Mouse (Mus musculus) CH12F3 (cell line): ENCODE data around the gene Zfp982.
"Not testable (repeated sequence)": the region's sequence is repeated elsewhere in the genome, so short reads cannot be mapped to it uniquely, and the experiment has no call there.

Experiments
- in situ Hi-C: fragments of 300-500 bp; cut with MboI; formaldehyde crosslinking; loops from 2 replicates; pipeline ENCODE4 v1.14.3; 2020; ENCODE audit warnings: low sequenced_read_pairs

The Zfp982 gene

GRCm38 (mm10) chr4:147492117-147492516 is at the start of gene Zfp982:
Gene Zfp982 (plus strand): TSS chr4:147492417.
- in situ Hi-C loops = not testable (repeated sequence)

GRCm38 (mm10) chr4:147442649-147443553 is 49.3 kb upstream of the Zfp982 start:
- in situ Hi-C loops = not testable (repeated sequence)

GRCm38 (mm10) chr4:147443554-147443927 is 48.7 kb upstream of the Zfp982 start:
- in situ Hi-C loops = not testable (repeated sequence)

GRCm38 (mm10) chr4:147445371-147445770 is 46.8 kb upstream of the Zfp982 start:
- in situ Hi-C loops = not testable (repeated sequence)

- in situ Hi-C loops = no loop called here
Observed at GRCm38 (mm10) chr4:147448358-147448757, 43.9 kb upstream of the Zfp982 start.

GRCm38 (mm10) chr4:147449099-147449581 is 43.1 kb upstream of the Zfp982 start:
- in situ Hi-C loops = no loop called here

GRCm38 (mm10) chr4:147449986-147450385 is 42.2 kb upstream of the Zfp982 start:
- in situ Hi-C loops = not testable (repeated sequence)

- in situ Hi-C loops = not testable (repeated sequence)
Observed at GRCm38 (mm10) chr4:147467207-147467606, 25.0 kb upstream of the Zfp982 start.

GRCm38 (mm10) chr4:147498772-147499613 is 6.8 kb downstream of the Zfp982 start:
- in situ Hi-C loops = not testable (repeated sequence)

- in situ Hi-C loops = no loop called here
Observed at GRCm38 (mm10) chr4:147509174-147509573, 17.0 kb downstream of the Zfp982 start.

GRCm38 (mm10) chr4:147518981-147519380 is 26.8 kb downstream of the Zfp982 start:
- in situ Hi-C loops = loop anchor here (5.0 kb wide), 1 partner anchor 1962 kb away; no protein-coding TSS in a partner anchor

- in situ Hi-C loops = no loop called here
Observed at GRCm38 (mm10) chr4:147520100-147520499, 27.9 kb downstream of the Zfp982 start.

- in situ Hi-C loops = no loop called here
Observed at GRCm38 (mm10) chr4:147525125-147525524, 32.9 kb downstream of the Zfp982 start.

GRCm38 (mm10) chr4:147530366-147530765 is 38.1 kb downstream of the Zfp982 start:
- in situ Hi-C loops = no loop called here

GRCm38 (mm10) chr4:147535916-147536315 is 43.7 kb downstream of the Zfp982 start:
- in situ Hi-C loops = not testable (repeated sequence)

GRCm38 (mm10) chr4:147537702-147538101 is 45.5 kb downstream of the Zfp982 start:
- in situ Hi-C loops = no loop called here

- in situ Hi-C loops = not testable (repeated sequence)
Observed at GRCm38 (mm10) chr4:147539918-147540317, 47.7 kb downstream of the Zfp982 start, which contains the start of gene Gm16503. Gene Gm16503 (plus strand): TSS chr4:147540218.

- in situ Hi-C loops = no loop called here
Observed at GRCm38 (mm10) chr4:147541105-147541504, 48.9 kb downstream of the Zfp982 start.

GRCm38 (mm10) chr4:147553071-147553470 is 60.9 kb downstream of the Zfp982 start, which contains the start of gene Zfp985:
Gene Zfp985 (plus strand): TSS chr4:147553277.
- in situ Hi-C loops = not testable (repeated sequence)

GRCm38 (mm10) chr4:147554361-147554760 is 62.1 kb downstream of the Zfp982 start:
- in situ Hi-C loops = not testable (repeated sequence)

GRCm38 (mm10) chr4:147556921-147557320 is 64.7 kb downstream of the Zfp982 start:
- in situ Hi-C loops = not testable (repeated sequence)
